Mouse (Mus musculus) left cerebral cortex, postnatal 25 days (tissue): ENCODE measurements at regions not wholly inside any gene's neighbourhood (a gene's known extent, or its start where the extent isn't known, plus 50 kb on each side); places are given as distances from the start of the nearest gene placed in this dataset.

ENCODE experiments used
- DNase-seq, 2 experiments: peaks; one replicate each; pipeline ENCODE4 v3.0.0; 2022; ENCODE audit warnings: low spot score in 2 of 2, mixed read lengths in 1 of 2
- intact Hi-C: fragments of 180-260 bp; cut with DNase I; formaldehyde crosslinking; loops from one replicate; pipeline ENCODE4 v1.15.1; 2025

DNA sequence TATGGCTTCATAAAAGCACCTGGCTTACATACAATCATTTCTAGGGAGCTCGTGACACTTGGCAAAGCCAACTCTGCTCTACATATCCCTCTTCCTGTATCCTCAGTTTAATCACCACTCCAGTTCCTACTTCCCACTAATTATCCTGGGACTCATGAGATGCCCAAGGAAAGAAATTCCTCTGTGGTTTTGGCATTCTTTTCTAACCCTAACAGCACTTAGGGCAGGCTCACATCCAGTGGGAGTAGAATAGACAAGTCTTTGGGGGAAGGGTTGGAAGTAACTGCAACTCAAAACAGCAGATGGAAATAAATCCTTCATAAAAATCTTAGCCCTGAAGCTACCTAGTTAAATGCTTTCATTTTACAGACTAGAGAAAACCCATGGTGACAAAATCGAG is 112.3 kb upstream of the Tmtc4 start:
- DNase-seq = no peak
- intact Hi-C loops = no loop called here

DNA sequence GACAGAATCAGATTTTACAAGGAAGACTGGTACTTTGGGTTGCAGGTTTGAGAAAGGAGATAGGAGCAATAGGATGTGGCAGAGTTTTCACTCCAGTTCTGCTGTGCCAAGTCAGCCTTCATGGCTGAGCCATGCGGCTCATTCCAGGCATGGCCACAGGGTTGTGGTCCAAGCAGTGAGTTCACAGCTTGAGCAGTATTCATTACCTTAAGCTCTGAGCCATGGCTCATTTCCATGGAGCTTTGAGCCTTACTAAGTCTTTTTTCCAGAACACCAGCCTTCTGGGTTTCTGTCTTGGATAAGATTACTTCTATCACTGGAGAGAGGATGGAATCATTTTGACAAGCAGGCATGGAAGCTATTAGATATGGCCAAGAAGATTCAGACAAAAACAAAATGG is 98.2 kb upstream of the Tmtc4 start:
- no peak for DNase-seq
- intact Hi-C loops = no loop called here

DNA sequence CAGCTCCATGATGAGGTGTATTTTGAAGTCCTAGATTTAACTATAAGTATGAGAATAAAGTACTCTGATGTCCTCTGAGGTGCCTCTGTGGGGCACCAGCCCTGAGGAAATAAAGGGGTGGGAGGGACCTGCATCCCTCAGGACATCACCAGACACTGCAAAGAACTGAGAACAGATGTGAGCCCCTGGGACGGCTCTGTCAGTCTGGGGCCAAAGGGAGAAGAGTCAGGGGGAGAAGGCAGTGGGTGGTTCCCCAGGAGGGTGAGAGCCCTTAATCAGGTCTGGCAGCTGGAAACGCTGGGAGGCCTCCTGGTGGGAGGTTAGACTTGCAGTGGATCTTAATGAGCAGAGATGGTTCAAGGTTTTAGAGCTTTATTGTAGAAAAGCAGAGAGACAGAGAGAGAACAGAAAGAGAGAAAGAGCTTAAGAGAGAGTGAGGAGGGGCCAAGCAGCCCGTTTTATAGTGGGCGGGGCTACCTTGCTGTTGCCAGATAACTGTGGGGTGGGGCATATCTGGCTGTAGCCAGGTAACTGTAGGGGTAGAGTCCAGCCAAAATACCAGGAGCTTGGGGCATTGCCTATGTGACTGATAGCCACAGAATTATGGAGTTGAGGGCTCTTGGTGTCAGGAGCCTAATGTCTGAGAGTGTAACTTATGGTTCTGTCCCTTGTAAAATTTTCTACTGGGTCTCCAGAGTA is 97.3 kb upstream of the Tmtc4 start:
- DNase-seq = no peak
- intact Hi-C loops = no loop called here

DNA sequence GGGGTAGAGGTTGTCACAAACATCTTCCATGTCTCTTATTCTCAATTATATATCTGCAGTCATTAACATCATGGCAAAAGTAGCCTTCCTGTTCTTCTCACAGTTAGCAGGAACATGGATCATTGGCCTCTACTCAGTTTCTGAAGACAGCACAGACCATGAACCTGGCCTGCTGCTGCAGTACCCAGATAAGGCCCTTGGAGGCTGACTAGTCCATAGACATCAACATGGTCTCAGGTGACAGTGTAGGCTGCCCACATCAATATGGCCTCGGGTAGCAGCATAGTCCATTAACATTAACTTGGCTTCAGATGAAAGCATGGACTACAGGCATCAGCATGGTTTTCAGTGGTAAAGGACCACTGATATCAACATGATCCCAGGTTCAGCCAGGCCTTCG is 95.9 kb upstream of the Tmtc4 start:
- intact Hi-C loops = no loop called here
- DNase-seq = no peak

DNA sequence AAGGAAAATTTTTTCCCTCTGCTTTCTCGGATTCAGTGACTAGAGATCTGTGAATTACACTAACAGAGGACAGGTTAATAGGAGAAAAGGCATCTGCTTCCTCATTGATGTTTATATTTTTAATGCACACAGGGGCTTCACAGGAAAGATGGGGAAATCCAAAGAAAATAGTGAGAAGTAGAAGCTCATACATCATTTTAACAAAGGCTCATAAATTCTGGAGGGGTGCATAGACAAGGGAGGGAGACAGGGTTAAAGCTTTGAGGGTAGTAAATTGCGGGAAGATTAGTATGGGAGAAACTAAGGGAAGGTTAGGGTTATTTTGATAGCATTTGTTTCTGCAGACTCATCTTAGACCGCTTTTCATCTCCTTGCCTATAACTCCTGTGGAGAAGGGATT is 95.0 kb upstream of the Tmtc4 start:
- no peak for DNase-seq
- intact Hi-C loops = no loop called here

DNA sequence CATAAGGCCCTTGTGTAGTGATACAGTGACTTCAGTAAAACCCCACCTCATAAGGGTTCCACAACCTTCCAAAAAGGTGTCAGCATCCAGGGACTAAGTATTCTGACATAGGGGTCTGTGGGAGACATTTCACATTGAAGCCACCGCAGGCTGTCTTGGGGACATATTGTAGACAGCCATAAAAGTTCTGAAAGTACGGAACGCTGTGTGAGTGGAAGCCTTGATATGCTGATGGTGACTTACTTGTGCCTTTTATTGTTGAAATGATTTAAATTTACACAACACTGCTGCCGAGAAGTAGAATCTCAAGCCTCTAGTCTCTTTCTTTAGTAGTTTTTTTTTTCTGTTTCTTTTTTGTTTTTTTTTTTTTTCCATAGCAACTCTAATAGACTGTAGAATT is 82.5 kb upstream of the Tmtc4 start:
- no peak for DNase-seq
- intact Hi-C loops = no loop called here

DNA sequence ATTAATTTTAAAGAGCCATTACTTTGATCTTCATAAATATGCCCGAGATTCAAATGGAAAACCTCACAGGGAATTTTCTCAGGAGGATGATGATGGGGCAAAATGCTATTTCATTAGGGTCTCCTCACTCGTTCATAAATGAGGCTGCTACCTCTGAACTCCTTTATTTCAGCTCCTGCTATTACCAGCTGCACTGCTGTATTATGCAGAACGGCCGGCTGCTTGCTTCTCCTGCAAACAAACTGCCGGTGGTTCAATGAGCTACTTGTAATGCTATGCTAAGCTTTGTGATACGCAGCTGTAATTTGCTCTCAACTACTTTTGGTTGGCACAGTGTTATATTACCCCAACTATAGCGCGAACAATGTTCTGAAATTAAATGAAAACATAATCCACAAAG is 81.7 kb upstream of the Tmtc4 start:
- intact Hi-C loops = no loop called here
- DNase-seq = no peak

DNA sequence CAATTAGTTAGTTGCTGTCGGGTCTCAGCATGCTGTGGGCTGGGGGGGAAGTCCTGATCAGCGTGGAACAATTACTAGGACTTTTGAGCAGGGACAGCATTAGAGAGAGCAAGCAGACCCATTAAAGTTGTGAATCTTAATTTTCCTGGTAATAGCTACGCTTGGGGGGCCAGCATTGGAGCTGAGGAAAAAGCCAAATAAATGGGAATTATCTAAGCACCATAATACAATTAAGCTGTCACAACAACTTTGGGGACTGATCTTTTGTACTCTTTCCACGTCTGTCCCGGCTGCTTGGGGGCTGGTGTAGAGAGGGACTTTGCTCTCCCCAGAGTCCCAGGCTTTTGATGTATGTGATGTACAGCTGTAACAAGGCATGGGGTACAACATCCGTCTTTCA is 81.3 kb upstream of the Tmtc4 start:
- DNase-seq = no peak
- intact Hi-C loops = no loop called here

DNA sequence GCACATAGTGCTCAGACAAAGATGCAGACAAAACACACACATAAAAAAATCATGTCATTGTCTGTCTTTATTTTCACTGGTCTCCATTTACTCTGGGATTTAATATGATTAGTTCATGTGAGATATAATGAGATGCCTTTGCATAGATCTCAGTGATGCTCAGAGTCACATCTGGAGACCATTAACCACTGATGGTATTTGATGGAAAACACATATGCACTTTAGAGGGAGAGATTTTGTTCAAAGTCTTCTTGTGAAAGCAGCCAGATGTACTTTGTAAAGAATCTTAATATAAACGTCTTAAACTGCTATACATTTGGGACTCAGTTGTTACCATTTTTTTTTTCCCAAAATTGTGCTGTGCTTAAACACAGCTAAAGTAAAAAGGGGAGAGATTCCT is 79.1 kb upstream of the Tmtc4 start:
- intact Hi-C loops = no loop called here

DNA sequence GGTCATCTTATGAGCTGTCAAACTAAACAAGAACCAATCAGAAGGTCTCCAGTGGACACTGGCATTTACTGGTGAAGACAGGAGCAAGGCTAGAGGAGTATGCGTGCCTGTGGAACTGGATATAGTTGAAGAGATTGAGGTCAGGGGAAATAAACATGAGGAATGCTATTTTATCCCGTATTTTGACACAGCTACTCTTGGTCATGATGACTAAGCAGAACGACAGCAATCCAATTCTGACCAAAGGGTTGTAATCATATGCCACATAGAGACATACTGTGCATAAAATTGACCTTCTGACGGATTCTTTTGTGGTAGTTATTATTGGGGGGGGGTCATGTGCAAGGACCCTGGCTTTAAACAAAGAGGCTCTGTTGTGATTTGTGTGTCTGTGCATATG is 73.1 kb upstream of the Tmtc4 start:
- no peak for DNase-seq
- intact Hi-C loops = no loop called here

More for the DNA sequence above, 79.1 kb upstream of the Tmtc4 start:
- DNase-seq = no peak

DNA sequence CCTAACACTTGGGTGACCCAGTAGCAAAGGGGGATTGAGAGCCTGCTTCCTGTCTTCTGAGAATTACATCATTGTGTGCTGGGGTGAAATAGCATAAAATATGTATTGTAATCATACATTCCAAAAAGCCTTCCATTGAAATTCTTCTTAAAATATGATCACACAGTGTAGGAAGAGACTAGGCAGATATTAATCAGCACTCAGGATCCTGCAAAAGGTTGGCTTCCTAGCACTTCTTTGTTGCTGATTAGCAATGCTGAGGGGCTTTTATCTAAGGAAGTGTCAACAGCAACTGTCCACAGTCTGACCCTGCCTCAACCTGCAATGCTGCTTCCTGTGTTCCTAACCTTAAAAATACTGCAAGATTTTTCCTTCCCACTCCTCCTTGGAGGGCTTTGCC is 64.6 kb upstream of the Tmtc4 start:
- intact Hi-C loops = no loop called here
- DNase-seq = no peak

DNA sequence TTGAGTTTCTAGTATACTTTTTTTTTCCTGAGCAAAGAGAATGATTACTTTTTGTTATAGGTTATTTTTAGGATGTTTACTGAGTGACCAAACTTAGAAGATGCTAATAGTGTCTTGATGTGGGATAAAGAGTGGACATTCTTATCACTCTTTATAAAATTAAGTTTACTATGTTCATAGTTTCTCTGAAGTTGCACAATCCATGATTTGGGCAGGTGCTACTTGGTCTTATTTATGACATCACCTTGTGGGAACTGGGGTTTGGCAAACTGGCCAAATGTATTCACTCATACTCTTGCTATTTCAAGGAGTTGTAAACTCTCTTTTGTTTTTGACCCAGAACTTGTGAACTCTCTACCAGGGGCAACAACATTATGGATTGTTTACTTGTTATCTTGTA is 56.2 kb upstream of the Tmtc4 start:
- DNase-seq = no peak
- intact Hi-C loops = no loop called here

DNA sequence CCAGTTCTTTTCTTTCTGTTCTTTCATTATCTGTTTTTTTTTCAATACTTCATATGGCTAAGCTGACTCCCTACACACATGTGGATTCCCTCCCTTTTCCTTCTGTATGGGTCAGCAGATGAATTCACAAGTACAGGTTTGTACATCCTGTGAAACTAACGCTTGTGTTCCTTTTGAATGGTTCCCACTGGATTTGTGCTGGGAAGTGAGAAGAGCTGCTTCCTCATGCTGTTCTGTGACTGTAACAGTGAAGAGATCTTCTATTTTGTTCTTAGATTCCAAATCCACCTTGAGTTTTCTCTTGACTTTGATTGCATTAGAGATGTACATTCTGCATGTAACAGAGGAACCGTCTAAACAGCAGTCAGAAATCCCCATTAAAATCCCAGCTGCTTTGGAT is 53.6 kb upstream of the Tmtc4 start:
- peak in 1 of 2 experiments; percentile 19 for DNase-seq
- intact Hi-C loops = loop anchor here (5.0 kb wide), 2 partner anchors 70 to 205 kb away; no protein-coding TSS in a partner anchor
